Mouse (Mus musculus): ENCODE measurements around the gene Sh3d19.
A peak's percentile ranks its signal among the peaks of the same experiment; 100 is the strongest.

Gene Sh3d19

GRCm38 (mm10) chr3:86122156-86122555 is 151.2 kb downstream of the Sh3d19 start:
- no peak for ATAC-seq (ENCODE audit: insufficient number of reproducible peaks, low FRiP score, low TSS enrichment)

- ATAC-seq (ENCODE audit: insufficient number of reproducible peaks, low FRiP score, low TSS enrichment), result no peak
Measured at GRCm38 (mm10) chr3:86123251-86123746, 152.4 kb downstream of the Sh3d19 start.

- ATAC-seq (ENCODE audit: insufficient number of reproducible peaks, low FRiP score, low TSS enrichment), result peak; percentile 61; the same call in 1 of the 2 replicates
Measured at GRCm38 (mm10) chr3:86129757-86130156, 158.8 kb downstream of the Sh3d19 start.

- no peak for ATAC-seq (ENCODE audit: insufficient number of reproducible peaks, low FRiP score, low TSS enrichment)
Measured at GRCm38 (mm10) chr3:86134939-86135638, 164.2 kb downstream of the Sh3d19 start.

- no peak for ATAC-seq (ENCODE audit: insufficient number of reproducible peaks, low FRiP score, low TSS enrichment)
Measured at GRCm38 (mm10) chr3:86135886-86136563, 165.1 kb downstream of the Sh3d19 start.

GRCm38 (mm10) chr3:86136936-86137574 is 166.1 kb downstream of the Sh3d19 start:
- no peak for ATAC-seq (ENCODE audit: insufficient number of reproducible peaks, low FRiP score, low TSS enrichment)

GRCm38 (mm10) chr3:86139660-86140059 is 168.8 kb downstream of the Sh3d19 start:
- no peak for ATAC-seq (ENCODE audit: insufficient number of reproducible peaks, low FRiP score, low TSS enrichment)

- ATAC-seq (ENCODE audit: insufficient number of reproducible peaks, low FRiP score, low TSS enrichment), result no peak
Measured at GRCm38 (mm10) chr3:86141366-86141765, 170.5 kb downstream of the Sh3d19 start.

GRCm38 (mm10) chr3:86141886-86142262 is 171.0 kb downstream of the Sh3d19 start:
- peak; percentile 33 for ATAC-seq (ENCODE audit: insufficient number of reproducible peaks, low FRiP score, low TSS enrichment)

GRCm38 (mm10) chr3:86142263-86142933 is 171.5 kb downstream of the Sh3d19 start, which contains the start of gene Rps3a1:
Gene Rps3a1, minus strand, starts transcription at chr3:86142702.
- ATAC-seq (ENCODE audit: insufficient number of reproducible peaks, low FRiP score, low TSS enrichment), result peak; percentile 98

- 0 out of 2 replicates have a peak, but pooled peaks have one; percentile 1 for ATAC-seq (ENCODE audit: insufficient number of reproducible peaks, low FRiP score, low TSS enrichment)
Measured at GRCm38 (mm10) chr3:86142934-86143317, 172.0 kb downstream of the Sh3d19 start.

GRCm38 (mm10) chr3:86143343-86143742 is 172.4 kb downstream of the Sh3d19 start:
- 0 out of 2 replicates have a peak, but pooled peaks have one; percentile 1 for ATAC-seq (ENCODE audit: insufficient number of reproducible peaks, low FRiP score, low TSS enrichment)

GRCm38 (mm10) chr3:86149063-86149462 is 178.2 kb downstream of the Sh3d19 start:
- no peak for ATAC-seq (ENCODE audit: insufficient number of reproducible peaks, low FRiP score, low TSS enrichment)

- no peak for ATAC-seq (ENCODE audit: insufficient number of reproducible peaks, low FRiP score, low TSS enrichment)
Measured at GRCm38 (mm10) chr3:86149521-86149920, 178.6 kb downstream of the Sh3d19 start.

GRCm38 (mm10) chr3:86168841-86169425 is 198.0 kb downstream of the Sh3d19 start:
- no peak for ATAC-seq (ENCODE audit: insufficient number of reproducible peaks, low FRiP score, low TSS enrichment)

- no peak for ATAC-seq (ENCODE audit: insufficient number of reproducible peaks, low FRiP score, low TSS enrichment)
Measured at GRCm38 (mm10) chr3:86179714-86180113, 208.8 kb downstream of the Sh3d19 start.
